Mouse (Mus musculus) kidney, postnatal 4 days (tissue): Measurements from ENCODE around the gene Gpx7.
A peak's percentile ranks its signal among the peaks of the same experiment; 100 is the strongest.
"Not testable (repeated sequence)": the region's sequence is repeated elsewhere in the genome, so short reads cannot be mapped to it uniquely, and the experiment has no call there.

Source experiments
- DNase-seq, 2 experiments: peaks; one replicate each; pipeline ENCODE4 v3.0.0; 2021; ENCODE audit warnings: mixed read lengths in 2 of 2

Gene Gpx7

DNA sequence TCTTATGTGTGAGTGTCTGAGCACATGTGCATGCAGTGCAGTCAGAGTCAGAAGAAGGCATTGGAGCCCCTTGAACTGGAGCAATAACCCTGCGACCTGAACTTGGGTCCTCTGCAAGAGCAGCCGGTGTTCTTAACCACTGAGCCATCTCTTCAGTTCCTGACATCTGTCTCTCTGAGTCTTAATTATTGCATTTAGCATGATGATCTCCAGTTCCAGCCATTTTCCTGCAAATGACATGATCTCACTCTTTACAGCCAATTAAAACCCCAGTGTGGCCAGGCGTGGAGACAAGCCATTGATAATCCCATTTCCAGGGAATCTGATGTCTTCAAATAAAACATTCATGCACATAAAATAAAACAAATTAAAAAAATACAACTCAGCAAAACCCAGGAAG, 18.0 kb downstream of the Gpx7 start:
- DNase-seq = no peak

DNA sequence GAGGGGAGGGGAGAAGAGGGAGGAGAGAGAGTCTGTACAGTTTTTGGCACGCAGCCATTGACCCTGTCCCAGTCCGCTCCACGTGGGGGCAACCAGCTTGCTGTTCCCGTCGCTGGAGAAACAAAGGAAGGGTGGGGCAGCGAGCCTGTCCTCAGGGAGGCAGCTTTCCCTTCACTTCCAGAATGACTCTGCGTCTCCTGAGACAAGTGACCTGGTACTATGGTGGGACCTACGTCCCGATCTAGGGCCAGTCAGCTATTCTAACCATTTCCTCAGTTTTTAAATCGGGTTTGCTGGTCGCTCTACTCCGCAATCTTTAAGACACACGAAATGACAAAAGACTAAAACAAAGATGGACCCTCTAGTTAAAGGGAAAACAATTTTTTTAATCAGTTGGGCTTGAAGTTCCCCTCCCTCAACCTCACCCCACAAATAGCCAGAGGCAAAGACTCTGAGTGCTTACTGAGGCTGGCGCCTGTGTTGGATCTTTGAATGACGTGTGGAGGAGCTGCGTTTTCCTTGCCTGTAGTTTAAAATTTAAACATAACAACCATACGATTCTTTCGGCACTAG, 19.0 kb downstream of the Gpx7 start:
- DNase-seq = peak; percentile 83 to 88

DNA sequence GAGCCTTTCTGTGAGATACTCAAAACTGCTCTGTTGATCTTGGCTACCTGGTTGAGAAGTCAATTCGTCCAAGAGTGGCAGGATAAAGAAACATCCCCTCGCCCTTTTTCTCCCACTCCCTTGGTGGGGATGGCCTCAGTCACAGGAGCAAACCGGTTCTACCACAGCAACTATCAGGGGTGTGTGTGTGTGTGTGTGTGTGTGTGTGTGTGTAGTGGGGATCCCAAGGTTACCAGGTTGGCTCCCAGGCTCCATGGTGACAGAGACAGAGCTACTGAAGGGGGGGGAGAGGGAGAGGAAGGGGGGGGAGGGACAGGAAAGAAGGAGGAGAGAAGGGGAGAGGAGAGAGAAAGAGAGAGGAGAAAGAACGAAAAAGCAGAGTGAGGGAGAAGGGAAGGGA, 19.7 kb downstream of the Gpx7 start:
- peak; percentile 30 to 44 for DNase-seq

DNA sequence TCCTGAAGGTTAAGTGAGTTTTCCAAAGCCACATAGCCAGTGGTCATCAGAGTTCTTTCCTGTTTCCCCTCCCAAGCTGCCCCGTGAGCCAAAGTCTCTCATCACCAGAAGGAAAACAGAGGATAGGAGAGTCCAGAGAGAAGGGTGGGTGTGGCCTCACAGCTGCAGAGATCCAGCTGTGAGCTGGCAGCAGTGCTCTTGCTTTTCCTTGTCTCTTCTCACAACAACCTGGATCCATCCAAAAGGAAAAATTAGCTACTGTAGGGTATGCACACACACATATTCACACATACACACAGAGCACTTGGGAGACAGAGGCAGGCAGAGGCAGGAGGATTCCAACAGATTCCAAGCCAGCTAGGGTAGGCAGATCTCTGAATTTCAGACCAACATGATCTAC, 20.7 kb downstream of the Gpx7 start:
- no peak for DNase-seq

DNA sequence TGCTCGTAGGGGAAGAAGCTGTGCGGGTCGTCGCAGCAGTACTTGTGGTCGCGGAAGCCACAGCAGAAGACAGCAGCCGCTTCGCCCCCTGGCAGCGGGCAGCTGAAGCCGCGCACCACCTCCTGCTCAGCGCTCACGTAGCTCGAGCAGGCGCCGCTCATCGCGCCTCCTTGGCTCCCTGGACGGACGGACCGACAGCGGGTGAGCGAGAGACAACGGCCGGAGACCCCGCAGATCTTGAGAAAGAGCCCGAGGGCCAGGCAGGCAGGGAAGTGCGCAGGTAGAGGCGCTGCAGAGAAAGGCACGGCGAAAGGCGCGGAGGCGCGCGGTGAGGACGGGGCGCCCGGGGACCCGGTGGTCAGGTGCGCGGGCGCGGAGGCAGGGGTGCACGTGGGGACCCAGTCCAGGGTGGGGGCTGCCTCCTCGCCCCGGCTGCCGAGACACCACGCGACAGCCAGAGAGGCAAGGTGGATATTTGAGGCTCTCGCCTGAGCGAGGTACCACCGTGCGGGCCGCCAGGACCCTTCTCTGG, 23.5 kb downstream of the Gpx7 start, which contains the start of gene Shisal2a:
Gene Shisal2a, minus strand, starts transcription at position 167 of the 532 bp plus-strand sequence.
- DNase-seq = peak; percentile 41 to 49

DNA sequence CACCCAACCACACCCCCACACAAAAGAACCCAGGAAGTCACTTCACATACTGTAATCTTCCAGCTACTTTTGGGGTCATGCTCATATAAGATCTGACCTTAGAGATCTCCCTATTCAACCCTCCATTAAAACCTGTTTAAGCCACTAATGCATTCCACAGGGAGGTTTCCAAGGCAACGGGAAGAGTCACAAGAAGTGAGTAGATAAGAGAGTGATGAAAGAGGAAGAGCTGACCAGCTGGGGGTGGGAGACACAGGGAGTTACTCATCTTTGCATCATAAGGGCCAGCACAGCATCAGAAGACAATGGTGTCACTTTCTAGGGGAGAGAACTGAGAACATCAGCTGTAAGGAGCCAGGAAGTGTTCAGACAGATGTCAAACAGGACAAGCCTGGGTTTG, 26.6 kb downstream of the Gpx7 start:
- no peak for DNase-seq

DNA sequence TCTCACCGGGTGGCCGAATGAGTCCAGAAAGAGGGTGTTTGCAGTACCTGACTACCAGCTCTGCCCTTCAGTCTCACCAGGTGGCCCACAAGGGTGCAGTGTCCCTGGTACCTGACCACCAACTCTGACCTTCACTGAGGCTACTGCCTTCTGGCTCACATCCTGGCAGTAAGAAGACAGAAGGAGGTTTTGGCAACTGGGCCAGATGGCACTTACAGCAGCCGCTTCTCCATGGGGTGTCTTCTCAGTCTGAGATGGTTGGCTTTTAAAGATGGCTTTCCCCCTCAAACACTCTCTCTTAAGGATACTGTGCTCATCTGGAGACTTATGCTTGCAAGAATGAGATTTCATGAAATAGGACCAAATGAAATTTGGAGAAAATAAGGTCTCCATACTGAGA, 27.3 kb downstream of the Gpx7 start:
- no peak for DNase-seq

DNA sequence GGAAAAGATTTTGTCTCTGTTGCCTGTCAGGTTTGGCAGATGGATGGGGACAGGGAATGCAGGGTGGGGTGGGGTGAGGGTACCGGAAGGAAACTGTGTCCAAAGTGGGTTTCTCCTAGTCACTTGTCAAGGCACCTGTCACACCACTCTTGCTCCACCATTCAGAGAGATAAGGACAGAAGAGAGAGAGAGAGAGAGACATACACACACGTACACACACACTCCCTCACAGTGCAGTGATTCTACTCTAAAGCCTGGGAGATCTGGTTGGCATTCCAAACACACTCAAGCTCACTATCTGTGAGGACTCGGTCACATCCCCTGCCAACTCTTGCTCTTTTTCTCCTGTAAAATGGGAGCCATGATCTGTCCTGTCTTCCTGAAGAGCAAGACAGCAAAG, 34.6 kb downstream of the Gpx7 start:
- no peak for DNase-seq

DNA sequence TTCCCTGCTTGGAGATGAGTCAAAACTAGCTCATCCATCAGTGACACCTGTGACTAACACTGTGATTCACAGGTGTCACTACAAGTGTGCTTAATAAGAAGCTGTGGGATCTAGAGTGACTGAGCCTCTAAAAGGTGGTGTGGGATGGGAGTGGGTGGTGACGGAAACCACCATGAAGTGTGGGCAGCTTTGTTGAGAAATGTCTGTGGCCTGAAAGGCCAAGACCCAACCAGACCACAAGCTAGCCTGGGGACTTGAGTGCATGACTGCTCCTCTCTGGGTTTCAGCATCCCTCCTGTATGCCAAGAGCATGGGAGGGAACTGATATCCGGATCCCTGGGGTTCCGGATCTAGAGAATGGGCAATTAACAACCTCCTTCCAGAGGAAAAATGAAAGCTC, 35.3 kb downstream of the Gpx7 start:
- no peak for DNase-seq

DNA sequence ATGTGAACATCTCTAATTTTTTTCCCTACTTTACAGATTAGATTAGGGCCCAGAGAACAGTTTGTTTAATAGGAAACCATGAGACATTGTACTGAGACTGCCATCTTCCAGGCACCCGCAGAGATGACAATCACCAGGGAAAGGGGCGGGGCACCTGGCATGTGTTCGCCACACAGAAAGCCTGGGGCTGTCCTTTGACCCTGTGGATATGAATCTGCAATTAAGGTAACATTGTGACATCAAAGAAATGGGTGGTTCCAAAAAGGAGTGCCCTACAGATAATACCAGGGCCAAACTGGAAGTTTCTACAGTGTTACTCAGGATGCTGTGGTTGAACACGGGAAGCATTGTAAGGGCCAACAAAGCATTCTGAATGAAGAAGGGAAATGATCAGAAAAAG, 36.4 kb downstream of the Gpx7 start:
- no peak for DNase-seq

DNA sequence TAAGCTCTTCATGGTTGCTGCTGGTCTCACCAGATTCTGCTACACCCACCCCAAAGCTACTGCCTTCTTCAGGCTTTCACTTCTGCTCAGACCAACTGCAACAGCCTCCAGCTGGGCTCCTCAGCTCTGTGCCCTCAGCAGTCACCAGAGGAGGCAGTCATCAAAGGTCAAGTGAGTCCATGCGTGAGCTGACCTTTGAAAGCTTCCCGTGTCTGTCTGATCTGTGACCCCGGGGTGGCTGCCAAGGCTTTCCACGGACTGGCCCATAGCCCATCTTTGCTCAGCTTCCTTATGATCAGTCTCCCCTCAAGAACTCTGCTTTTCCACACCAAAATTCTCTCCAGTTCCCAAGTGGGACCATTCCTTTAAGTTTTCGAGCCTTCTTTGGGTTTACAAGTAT, 37.5 kb downstream of the Gpx7 start:
- DNase-seq = no peak

DNA sequence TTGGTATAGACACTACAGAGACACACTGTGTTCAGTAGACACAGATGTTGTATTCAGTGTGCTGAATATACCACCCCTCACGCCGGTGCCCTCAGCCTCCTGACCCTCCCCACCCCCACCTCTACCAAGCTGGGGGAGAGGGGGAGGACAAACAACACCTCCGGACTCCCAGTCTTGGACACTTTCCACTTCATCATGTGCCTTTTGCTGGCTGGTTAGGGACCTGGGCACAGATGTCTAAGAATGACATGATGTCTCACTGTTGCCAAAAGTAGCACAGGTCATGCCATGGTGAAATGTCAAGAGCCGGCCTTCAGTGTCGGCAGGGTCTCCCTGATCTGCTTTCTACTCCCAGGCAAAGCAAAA, 42.7 kb downstream of the Gpx7 start:
- DNase-seq = no peak

DNA sequence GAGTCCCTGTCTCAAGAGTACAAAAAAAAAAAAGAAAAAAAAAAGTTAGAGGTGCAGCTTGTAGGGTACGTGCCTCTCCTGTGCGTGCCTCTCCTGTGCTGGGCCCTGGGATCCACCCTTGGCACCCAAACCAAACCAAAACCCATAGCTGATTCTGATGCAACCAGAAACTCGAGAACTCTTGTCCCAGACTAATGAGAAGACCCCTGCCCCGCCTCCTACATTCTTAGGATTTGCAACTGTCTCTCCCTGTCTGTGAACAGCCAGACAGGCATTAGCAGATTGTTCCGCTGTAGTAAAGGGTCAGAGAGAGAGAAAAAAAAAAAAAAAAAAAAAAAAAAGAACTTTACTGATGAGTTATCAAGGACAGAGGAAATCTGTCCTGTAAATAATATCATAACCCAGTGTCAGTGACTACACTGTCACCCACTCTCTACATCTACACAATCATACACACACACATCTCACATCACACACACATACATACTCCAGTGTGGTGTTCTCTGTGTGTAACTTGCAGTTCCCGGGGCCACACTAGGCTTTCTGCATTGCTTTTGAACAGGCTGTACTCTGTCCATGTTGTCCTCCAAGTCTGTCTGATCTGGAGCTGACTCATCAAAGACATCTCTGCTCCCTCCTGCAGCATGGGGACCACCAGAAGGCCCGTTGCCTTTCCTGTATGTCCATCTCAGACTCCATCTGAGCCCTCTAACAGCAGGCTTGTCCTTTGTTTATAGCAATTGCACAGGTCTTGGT, 43.2 kb downstream of the Gpx7 start:
- peak; percentile 53 to 70 for DNase-seq

DNA sequence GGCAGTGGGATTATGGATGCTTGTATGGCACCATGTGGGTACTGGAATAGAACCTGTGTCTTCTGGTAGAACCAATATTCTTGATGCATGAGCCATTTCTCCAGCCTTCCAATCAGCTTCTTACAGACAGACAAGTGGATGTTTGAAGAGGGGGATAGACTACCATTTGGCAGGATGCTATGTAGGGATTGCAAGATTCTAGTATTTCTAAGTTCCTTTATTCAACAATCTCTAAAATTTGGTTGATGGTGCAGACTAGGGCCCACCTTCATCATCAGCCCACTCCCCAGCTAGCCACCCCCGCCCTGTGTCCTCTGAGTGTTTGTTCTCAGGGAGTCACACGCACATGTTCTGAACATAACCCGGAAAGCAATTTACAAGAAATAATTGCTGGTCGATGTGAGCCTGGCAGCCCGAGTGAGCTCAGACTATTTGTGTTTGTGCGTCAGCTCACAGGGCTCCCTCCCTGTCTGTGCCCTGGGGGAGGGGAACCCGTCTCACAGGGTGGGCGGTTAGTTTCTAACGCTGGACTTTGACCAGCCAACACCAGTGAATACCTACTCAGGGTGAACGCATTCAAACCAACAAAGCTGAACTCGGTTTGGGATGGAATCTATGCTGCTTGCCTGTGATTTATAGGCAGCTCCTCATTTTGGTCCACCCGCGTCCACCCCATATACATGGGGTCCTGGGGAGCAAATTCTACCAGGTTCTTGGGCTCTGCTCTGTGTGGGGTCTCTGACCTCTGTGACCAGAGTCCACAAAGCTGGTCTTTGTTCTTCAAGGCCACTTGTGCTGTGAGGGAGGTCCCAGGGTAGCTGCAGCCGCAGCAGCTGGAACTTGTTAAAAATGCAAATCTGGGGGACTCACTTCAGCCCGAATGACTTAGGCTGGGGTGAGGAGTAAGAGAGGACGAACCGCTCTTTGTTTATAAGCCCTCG, 44.2 kb downstream of the Gpx7 start:
- peak; percentile 77 to 89 for DNase-seq

DNA sequence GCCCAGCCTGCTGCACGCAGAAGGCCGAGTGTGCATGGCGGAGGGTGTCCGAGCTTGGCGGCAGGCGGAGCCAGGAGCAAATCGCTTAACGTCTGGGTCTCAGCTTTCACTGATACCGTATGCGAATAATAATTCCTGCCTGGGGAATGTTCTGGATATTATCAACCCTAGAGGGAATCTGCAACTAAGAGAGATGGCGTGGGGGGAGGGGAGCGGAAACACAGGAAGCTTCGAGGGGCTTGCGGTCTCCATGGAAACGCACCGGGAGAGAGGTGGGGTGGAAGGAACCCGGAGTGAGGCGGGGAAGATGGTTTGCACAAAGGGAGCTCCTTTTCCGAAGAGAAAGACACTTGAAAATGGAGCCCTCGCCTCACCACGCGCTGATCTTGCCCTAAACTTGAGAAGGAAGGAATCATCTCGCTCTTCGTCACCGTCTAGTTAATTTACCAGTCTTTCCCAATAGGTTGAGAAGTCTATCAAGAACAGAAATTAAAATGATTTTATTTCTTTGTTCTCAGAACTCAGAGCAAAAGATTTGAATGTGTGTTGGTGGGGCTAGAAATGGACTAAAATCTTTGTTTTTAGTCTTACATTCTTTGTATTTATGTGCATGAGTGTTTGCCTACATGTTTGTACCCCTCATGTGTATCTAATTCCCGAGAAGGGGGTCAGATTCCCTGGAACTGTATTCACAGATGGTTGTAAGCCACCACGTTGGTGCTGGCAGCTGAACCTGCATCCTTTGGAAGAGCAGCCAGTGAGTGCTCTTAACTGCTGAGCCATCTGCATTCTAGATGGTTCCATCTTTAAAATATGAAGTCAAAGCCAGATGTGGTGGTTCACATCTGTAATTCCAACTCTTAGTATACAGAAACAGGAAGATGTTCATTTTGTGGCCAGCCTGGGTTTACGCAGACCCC, 46.4 kb downstream of the Gpx7 start:
- peak; percentile 87 to 91 for DNase-seq

DNA sequence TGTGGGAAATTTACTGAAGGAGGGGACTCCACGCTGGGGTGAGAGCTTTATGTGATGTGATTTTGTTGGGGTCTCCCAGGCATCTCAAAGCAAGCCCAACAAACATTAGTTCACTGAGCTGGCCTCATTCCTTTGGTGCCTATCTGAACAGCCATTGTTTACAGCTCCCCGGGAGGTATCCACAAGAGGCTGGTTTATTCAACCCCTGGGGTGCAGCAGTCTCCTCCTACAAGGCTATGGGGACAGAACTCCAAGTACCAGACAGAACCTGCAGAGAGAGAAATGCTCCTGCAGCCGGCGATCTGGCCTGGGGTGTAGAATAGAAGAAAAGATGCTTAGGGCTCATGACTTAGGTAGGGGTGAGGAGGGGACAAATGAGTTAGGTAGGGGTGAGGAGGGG, 48.3 kb downstream of the Gpx7 start:
- no peak for DNase-seq

DNA sequence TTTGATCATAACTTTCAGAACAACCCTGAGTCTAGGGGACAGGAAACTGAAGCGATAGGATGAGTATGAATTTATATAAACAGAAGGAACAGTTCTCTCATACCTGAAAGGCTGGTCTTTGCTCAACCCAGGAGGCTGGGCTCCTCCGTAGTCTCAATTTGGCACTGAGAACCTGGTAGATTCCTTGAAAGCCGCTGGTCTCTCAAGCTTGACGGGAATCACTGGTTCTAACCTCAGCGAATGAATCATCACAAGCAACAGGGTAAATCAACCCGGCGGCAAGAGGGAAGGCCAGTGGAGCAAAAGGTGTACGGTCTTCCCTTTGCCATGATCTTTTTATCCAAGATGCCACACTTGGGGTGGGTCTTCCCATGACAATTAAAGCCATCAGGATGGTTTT, 49.3 kb downstream of the Gpx7 start:
- no peak for DNase-seq

DNA sequence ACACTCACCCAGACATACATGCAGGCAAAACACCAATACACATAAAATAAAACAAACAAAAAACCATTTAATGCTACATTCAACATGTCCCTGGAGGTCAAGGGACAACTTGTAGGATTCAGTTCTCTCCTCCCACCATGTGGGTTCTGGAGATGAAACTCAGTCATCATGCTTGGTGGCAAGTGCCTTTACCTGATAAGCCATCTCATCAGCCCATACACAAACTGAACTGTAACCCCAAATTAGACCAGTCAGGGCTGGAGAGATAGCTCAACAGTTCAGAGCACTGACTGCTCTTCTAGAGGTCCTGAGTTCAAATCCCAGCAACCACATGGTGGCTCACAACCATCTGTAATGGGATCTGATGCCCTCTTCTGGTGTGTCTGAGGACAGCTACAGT, 53.2 kb downstream of the Gpx7 start:
- not testable (repeated sequence) for DNase-seq

DNA sequence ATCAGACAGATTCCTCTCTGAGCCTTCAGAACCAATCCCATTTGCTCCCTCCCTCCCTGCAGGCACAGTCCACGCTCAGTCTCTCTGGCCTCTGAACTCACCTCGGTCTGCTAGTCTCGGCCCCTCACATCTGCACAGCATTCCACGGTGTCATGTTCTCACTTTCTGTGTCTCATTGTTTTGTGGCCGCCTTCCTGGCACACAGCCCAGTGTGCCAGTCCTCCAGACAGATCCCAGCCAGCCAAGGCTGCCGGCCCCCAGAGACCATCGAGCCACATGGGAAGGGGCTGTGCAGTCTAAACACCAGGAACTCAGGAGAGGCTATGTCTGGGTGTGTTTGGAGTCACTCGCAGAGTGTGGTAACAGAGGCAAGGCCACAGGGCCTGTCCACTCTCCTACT, 55.9 kb downstream of the Gpx7 start:
- peak; percentile 74 to 83 for DNase-seq
